Mouse (Mus musculus) lung, embryonic 16.5 days (tissue): ENCODE data around the gene Fam222b. TPM values are rescaled to one million over a fixed set of nuclear protein-coding genes. Genes with fewer than 3 reads are reported as not detected.

Source experiments
- ATAC-seq: fragments of 200-750 bp; cut with Nextera tagmentation; 2 replicates; pipeline ENCODE4 v1.8.0; 2017; ENCODE audit warnings: low read depth, mild to moderate bottlenecking, moderate library complexity
- H3K27ac ChIP-seq: fragments of 300-500 bp; sonication (generic); 2 replicates; pipeline ENCODE4 v1.5.1; 2014; ENCODE audit warnings: mild to moderate bottlenecking, control low read depth, low read length
- H3K27me3 ChIP-seq: fragments of 300-500 bp; sonication (generic); 2 replicates; pipeline ENCODE4 v1.6.1; 2014; ENCODE audit warnings: low read depth, low read length, mixed read lengths; ENCODE audit not compliant: control insufficient read depth, insufficient read depth
- H3K36me3 ChIP-seq: fragments of 300-500 bp; sonication (generic); 2 replicates; pipeline ENCODE4 v1.6.1; 2014; ENCODE audit warnings: low read length; ENCODE audit not compliant: control insufficient read depth, insufficient read depth
- H3K4me1 ChIP-seq: fragments of 300-500 bp; sonication (generic); replicated peaks from 2 replicates; pipeline ENCODE4 v1.6.1; 2014; ENCODE audit warnings: low read length, mixed read lengths; ENCODE audit not compliant: control insufficient read depth, insufficient read depth
- H3K4me2 ChIP-seq: fragments of 300-500 bp; sonication (generic); 2 replicates; pipeline ENCODE4 v1.6.1; 2014; ENCODE audit warnings: low read depth, low read length, control low read depth
- H3K4me3 ChIP-seq: fragments of 300-500 bp; sonication (generic); 2 replicates; pipeline ENCODE4 v1.5.1; 2014; ENCODE audit warnings: mild to moderate bottlenecking, low read length, control low read depth
- H3K9ac ChIP-seq: fragments of 300-500 bp; sonication (generic); 2 replicates; pipeline ENCODE4 v1.6.1; 2014; ENCODE audit warnings: low read length, control low read depth
- H3K9me3 ChIP-seq: fragments of 300-500 bp; sonication (generic); 2 replicates; pipeline ENCODE4 v1.6.1; 2016; ENCODE audit warnings: low read length; ENCODE audit not compliant: control insufficient read depth
- WGBS: fragments of 180-500 bp; shearing (Covaris S2); extraction: QIAGEN DNeasy Blood & Tissue Kit; methylation state at CpG from one replicate; pipeline ENCODE4 v1.1.7; 2014; 5-methylcytosine and 5-hydroxymethylcytosine counted together
- polyA plus RNA-seq: library from polyadenylated mRNA; unstranded; fragments of >200 nt; fragmentation: Nextera tagmentation; extraction: Ambion mirVana; gene quantifications from 2 replicates; pipeline ENCODE4 v1.2.1, GENCODE M21; 2015

Gene Fam222b
- polyA plus RNA-seq, 1 experiment from 2014 or later = 17.1 TPM

GRCm38 (mm10) chr11:78140665-78141064 lies 46.2 kb downstream of the Fam222b start:
- no peak for ATAC-seq
- H3K36me3 ChIP-seq = peaks cover 11% of the 10 kb centered on the region; the same call in 1 of the 2 replicates
- no peak overlapping the region for H3K27ac ChIP-seq
- H3K9ac ChIP-seq = no peak overlapping the region
- H3K27me3 ChIP-seq = no peaks in the 10 kb centered on the region
- WGBS = 68% methylated on average over 5 of the region's 5 CpGs
- no peaks in the 10 kb centered on the region for H3K4me1 ChIP-seq
- H3K9me3 ChIP-seq = no peaks in the 10 kb centered on the region
- no peak overlapping the region for H3K4me3 ChIP-seq
- no peak overlapping the region for H3K4me2 ChIP-seq

- WGBS = 81% methylated on average over 2 of the region's 2 CpGs
- Histone ChIP-seq H3K27me3 (no peaks in the 10 kb centered on the region), H3K9ac (no peak overlapping the region), H3K36me3 (peaks cover 12% of the 10 kb centered on the region; the same call in 1 of the 2 replicates), H3K4me2 (no peak overlapping the region), H3K4me3 (no peak overlapping the region), H3K4me1 (no peaks in the 10 kb centered on the region), H3K9me3 (no peaks in the 10 kb centered on the region), H3K27ac (no peak overlapping the region)
- ATAC-seq = no peak
Observed at GRCm38 (mm10) chr11:78143520-78143919, 49.1 kb downstream of the Fam222b start.

GRCm38 (mm10) chr11:78146168-78146567 lies 51.7 kb downstream of the Fam222b start:
- Histone ChIP-seq H3K27me3 (no peaks in the 10 kb centered on the region), H3K4me1 (no peaks in the 10 kb centered on the region), H3K4me2 (no peak overlapping the region), H3K9ac (no peak overlapping the region), H3K4me3 (no peak overlapping the region), H3K27ac (no peak overlapping the region), H3K9me3 (no peaks in the 10 kb centered on the region), H3K36me3 (peaks cover 24% of the 10 kb centered on the region)
- WGBS = 83% methylated on average over 5 of the region's 5 CpGs
- ATAC-seq = no peak

GRCm38 (mm10) chr11:78146707-78147543 lies 52.5 kb downstream of the Fam222b start:
- ATAC-seq = no peak
- Histone ChIP-seq H3K9me3 (no peaks in the 10 kb centered on the region), H3K27ac (no peak overlapping the region), H3K27me3 (no peaks in the 10 kb centered on the region), H3K4me3 (no peak overlapping the region), H3K36me3 (peaks cover 26% of the 10 kb centered on the region), H3K4me1 (peaks cover 2% of the 10 kb centered on the region), H3K4me2 (no peak overlapping the region), H3K9ac (no peak overlapping the region)
- WGBS = 88% methylated on average over 6 of the region's 6 CpGs

- peaks cover 18% of the 10 kb centered on the region for H3K36me3 ChIP-seq
- WGBS = 38% methylated on average over 1 of the region's 1 CpGs
Observed at GRCm38 (mm10) chr11:78151161-78151560, 56.7 kb downstream of the Fam222b start.

GRCm38 (mm10) chr11:78152299-78153231 lies 58.1 kb downstream of the Fam222b start:
- H3K4me1 ChIP-seq = peaks cover 28% of the 10 kb centered on the region
- no peaks in the 10 kb centered on the region for H3K9me3 ChIP-seq
- H3K36me3 ChIP-seq = peaks cover 22% of the 10 kb centered on the region
- H3K27ac ChIP-seq = peak overlapping the region; percentile 95
- ATAC-seq = peak; percentile 86
- H3K9ac ChIP-seq = peak overlapping the region; percentile 32
- H3K4me3 ChIP-seq = no peak overlapping the region
- 41% methylated on average over 9 of the region's 9 CpGs for WGBS
- H3K4me2 ChIP-seq = no peak overlapping the region
- no peaks in the 10 kb centered on the region for H3K27me3 ChIP-seq

More at GRCm38 (mm10) chr11:78151161-78151560, 56.7 kb downstream of the Fam222b start:
- Histone ChIP-seq H3K4me1 (peaks cover 28% of the 10 kb centered on the region), H3K9me3 (no peaks in the 10 kb centered on the region), H3K4me3 (no peak overlapping the region), H3K27me3 (no peaks in the 10 kb centered on the region), H3K9ac (no peak overlapping the region), H3K27ac (no peak overlapping the region), H3K4me2 (no peak overlapping the region)
- no peak for ATAC-seq

GRCm38 (mm10) chr11:78153778-78154177 lies 59.3 kb downstream of the Fam222b start:
- peak overlapping the region; percentile 95 for H3K27ac ChIP-seq
- H3K9ac ChIP-seq = 0 out of 2 replicates have a peak overlapping the region, but pooled peaks have one; percentile 9
- no peaks in the 10 kb centered on the region for H3K9me3 ChIP-seq
- 71% methylated on average over 13 of the region's 13 CpGs for WGBS
- peaks cover 28% of the 10 kb centered on the region for H3K4me1 ChIP-seq
- no peaks in the 10 kb centered on the region for H3K27me3 ChIP-seq
- no peak overlapping the region for H3K4me2 ChIP-seq
- no peak for ATAC-seq
- no peak overlapping the region for H3K4me3 ChIP-seq
- peaks cover 31% of the 10 kb centered on the region for H3K36me3 ChIP-seq

- no peak for ATAC-seq
- no peak overlapping the region for H3K27ac ChIP-seq
- no peaks in the 10 kb centered on the region for H3K9me3 ChIP-seq
- H3K27me3 ChIP-seq = no peaks in the 10 kb centered on the region
- no peak overlapping the region for H3K4me3 ChIP-seq
- 74% methylated on average over 5 of the region's 5 CpGs for WGBS
- H3K36me3 ChIP-seq = peaks cover 35% of the 10 kb centered on the region
- peaks cover 38% of the 10 kb centered on the region for H3K4me1 ChIP-seq
- H3K4me2 ChIP-seq = no peak overlapping the region
- no peak overlapping the region for H3K9ac ChIP-seq
Observed at GRCm38 (mm10) chr11:78155674-78156073, 61.2 kb downstream of the Fam222b start.

- H3K4me1 ChIP-seq = peaks cover 39% of the 10 kb centered on the region
- no peak overlapping the region for H3K27ac ChIP-seq
- H3K36me3 ChIP-seq = peaks cover 38% of the 10 kb centered on the region
- H3K9me3 ChIP-seq = no peaks in the 10 kb centered on the region
- ATAC-seq = no peak
- no peaks in the 10 kb centered on the region for H3K27me3 ChIP-seq
- no peak overlapping the region for H3K4me3 ChIP-seq
- WGBS = 73% methylated on average over 6 of the region's 6 CpGs
- H3K4me2 ChIP-seq = no peak overlapping the region
- H3K9ac ChIP-seq = no peak overlapping the region
Observed at GRCm38 (mm10) chr11:78156156-78156699, 61.8 kb downstream of the Fam222b start.
